Mouse (Mus musculus): ENCODE measurements around the gene Napb.

Napb gene

GRCm38 (mm10) chr2:148689444-148690140, 42.7 kb downstream of the Napb start:
- peak in 1 of 2 experiments; percentile 3 for DNase-seq (ENCODE audit: low spot score in 2 of 2)

- DNase-seq (ENCODE audit: low spot score in 2 of 2), result no peak
Measured at GRCm38 (mm10) chr2:148687971-148688370, 44.3 kb downstream of the Napb start.

- no peak for DNase-seq (ENCODE audit: low spot score in 2 of 2)
Measured at GRCm38 (mm10) chr2:148686862-148687261, 45.4 kb downstream of the Napb start.

DNA sequence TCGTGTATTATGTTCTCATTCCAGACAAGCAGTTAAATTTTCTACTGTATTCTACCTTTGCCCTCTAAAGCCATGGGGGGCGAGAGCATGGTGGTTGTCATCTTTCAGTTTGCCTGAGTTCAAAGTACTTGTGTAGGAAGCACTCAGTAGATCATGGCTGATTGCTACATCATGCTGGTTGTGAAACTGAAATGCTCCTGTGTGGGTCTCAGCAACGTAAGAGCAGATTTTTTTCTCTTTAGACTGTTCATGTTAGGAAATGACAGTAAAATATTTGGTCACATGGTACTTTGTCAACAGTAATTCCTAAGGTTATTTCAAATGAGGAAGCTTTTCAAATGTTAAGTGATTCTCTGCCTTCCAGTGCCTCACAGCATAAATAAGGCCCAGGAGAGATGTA, 46.6 kb downstream of the Napb start:
- DNase-seq (ENCODE audit: low spot score in 2 of 2), result no peak

DNA sequence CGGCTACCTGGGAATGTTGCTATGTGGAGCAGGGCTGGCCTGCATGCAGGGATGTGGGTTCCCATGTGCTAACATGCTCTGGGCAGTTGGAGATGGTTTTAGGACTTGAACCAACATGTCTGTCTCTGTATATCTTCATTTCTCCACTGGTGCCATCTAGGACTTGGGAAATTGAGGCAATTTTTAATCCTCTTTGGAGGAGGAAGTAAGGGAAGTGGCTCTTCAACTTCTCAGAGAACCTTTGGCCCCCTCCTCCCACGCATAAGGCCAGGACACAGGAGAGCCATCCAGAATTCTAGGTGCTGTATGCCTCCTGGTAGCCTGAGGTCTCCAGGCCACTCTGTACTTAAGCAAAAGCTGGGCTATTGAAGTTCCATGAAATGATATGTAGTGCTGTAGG, 47.3 kb downstream of the Napb start:
- DNase-seq (ENCODE audit: low spot score in 2 of 2), result no peak

DNA sequence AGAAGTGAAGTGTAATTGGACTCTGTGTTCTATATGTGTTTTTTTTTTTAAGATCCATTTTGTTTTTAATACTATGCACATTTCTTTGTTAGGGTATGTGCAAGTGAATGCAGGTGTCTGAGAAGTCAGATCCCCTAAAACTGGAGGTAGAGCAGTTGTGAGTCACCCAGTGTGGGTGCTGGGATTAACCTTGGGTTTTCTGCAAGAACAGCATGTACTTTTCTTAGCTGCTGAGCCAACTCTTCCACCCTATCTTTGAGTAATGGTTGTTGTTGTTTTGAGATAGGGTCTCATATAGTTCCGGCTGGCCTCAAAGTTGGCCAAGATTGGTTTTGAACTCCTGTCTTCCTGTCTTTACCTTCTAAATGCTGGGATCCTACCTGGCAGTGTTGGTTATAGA, 49.2 kb downstream of the Napb start:
- no peak for DNase-seq (ENCODE audit: low spot score in 2 of 2)

GRCm38 (mm10) chr2:148681461-148681891, 50.8 kb downstream of the Napb start:
- DNase-seq (ENCODE audit: low spot score in 2 of 2), result peak; percentile 19 to 40

- peak; percentile 96 to 97 for DNase-seq (ENCODE audit: low spot score in 2 of 2)
Measured at GRCm38 (mm10) chr2:148680775-148681291, 51.4 kb downstream of the Napb start, which contains the start of gene Gzf1. Gene Gzf1, plus strand, starts transcription at chr2:148681023.

GRCm38 (mm10) chr2:148679346-148679745, 52.9 kb downstream of the Napb start:
- no peak for DNase-seq (ENCODE audit: low spot score in 2 of 2)

- no peak for DNase-seq (ENCODE audit: low spot score in 2 of 2)
Measured at GRCm38 (mm10) chr2:148677801-148678200, 54.5 kb downstream of the Napb start.

DNA sequence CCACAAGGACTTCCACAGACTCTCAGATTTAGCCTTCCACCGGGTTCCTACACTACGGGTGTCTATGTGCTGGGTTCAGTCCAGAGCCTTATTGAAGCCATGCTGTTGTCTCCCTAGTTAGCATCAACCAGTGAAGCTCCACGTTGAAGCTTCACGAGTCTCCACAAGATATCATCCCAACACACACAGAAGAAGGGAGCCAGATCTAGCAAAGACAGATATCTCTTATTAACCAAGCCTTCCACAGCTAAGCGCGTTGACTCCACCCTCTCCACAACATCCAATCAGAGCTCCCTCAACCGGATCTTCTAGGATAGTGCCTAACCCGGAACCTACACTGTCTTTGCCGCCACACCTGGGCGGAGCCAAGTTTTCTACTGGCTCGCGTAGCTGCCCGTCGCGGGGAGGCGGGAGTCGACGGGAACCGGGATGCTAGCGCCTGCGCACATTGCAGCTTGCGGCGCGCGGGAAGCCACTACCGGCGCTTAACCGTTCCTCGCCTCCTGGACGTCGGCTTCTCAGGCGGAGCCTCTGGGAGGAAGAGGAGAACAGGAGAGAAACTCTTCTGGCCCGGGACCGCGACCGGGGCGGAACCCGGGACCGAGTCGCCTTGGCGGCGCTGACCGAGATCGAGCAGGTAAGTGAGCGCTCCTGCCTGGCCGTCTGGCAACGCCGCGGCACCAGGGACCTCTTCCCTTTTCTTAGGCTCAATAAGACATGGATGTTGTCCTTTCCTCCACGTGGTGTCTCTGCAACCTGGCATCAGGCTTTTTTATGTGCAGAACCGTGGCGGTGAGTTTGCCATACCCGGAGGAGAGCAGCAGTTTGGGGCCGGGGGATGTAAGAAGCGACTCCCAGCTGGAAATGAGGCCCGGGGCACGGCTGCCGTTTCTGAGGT, 59.8 kb downstream of the Napb start, which contains the start of gene Nxt1:
Gene Nxt1, plus strand, starts transcription at position 403 of the 898 bp plus-strand sequence.
- DNase-seq (ENCODE audit: low spot score in 2 of 2), result peak; percentile 98

DNA sequence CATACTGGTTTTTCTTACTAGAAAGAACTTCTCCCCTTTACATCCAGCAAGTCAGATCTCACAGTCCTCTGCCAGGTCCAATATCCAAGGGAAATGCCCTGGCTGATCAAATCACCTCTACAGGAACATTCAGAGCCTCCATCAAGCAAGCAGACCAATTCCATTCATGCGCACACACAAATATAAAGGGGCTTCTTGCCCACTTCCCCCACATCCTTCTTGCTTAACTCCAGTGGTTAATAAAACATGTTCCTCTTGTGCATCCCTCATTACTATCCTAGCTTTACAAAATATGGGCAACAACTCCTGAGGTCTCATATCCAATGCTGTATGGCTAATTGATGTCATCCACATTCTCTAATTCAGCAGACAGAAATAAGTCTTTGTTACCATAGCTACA, 68.8 kb downstream of the Napb start:
- no peak for DNase-seq (ENCODE audit: low spot score in 2 of 2)

GRCm38 (mm10) chr2:148654961-148655360, 77.3 kb downstream of the Napb start:
- DNase-seq (ENCODE audit: low spot score in 2 of 2), result peak; percentile 6 to 46

GRCm38 (mm10) chr2:148650587-148651357, 81.5 kb downstream of the Napb start:
- no peak for DNase-seq (ENCODE audit: low spot score in 2 of 2)

- DNase-seq (ENCODE audit: low spot score in 2 of 2), result no peak
Measured at GRCm38 (mm10) chr2:148644421-148645000, 87.8 kb downstream of the Napb start.
